Mouse (Mus musculus): Measurements from ENCODE around the gene Gpr4. TPM values are rescaled to one million over a fixed set of nuclear protein-coding genes. Genes with fewer than 3 reads are reported as not detected.

The Gpr4 gene
- total and polyA plus RNA-seq, 2 experiments from 2014 or later, result 2.2 to 5.9 TPM

- ATAC-seq (no peak), DNase-seq (no peak)
- 83% methylated on average over 3 of the region's 3 CpGs for WGBS
- Histone ChIP-seq H3K9ac (no peak overlapping the region), H3K4me2 (ENCODE audit: low read depth) (no peak overlapping the region), H3K4me3 (ENCODE audit: low read depth, low read length) (no peak overlapping the region), H3K9me3 (ENCODE audit: low read length) (no peaks in the 10 kb centered on the region), H3K36me3 (ENCODE audit: insufficient read depth) (no peaks in the 10 kb centered on the region), H3K27me3 (ENCODE audit: insufficient read depth, low read length) (no peaks in the 10 kb centered on the region), H3K27ac (ENCODE audit: low read depth, low read length) (no peak overlapping the region; the same call in 1 of the 2 replicates), H3K4me1 (ENCODE audit: insufficient read depth) (peaks cover 26% of the 10 kb centered on the region)
- TF ChIP-seq CTCF (IDR thresholded peaks at IDR 0.05; ENCODE audit: low read depth), result peak; percentile 49
Measured at GRCm38 (mm10) chr7:19166990-19167389, 45.3 kb upstream of the Gpr4 start.

- DNase-seq (peak; percentile 54), ATAC-seq (peak; percentile 6; the same call in 1 of the 2 replicates)
- Histone ChIP-seq H3K27ac (ENCODE audit: low read depth, low read length) (peak overlapping the region; percentile 94), H3K4me2 (ENCODE audit: low read depth) (0 out of 2 replicates have a peak overlapping the region, but pooled peaks have one; percentile 10), H3K4me3 (ENCODE audit: low read depth, low read length) (no peak overlapping the region), H3K36me3 (ENCODE audit: insufficient read depth) (no peaks in the 10 kb centered on the region), H3K9me3 (ENCODE audit: low read length) (no peaks in the 10 kb centered on the region), H3K27me3 (ENCODE audit: insufficient read depth, low read length) (no peaks in the 10 kb centered on the region), H3K4me1 (ENCODE audit: insufficient read depth) (peaks cover 33% of the 10 kb centered on the region), H3K9ac (peak overlapping the region; percentile 25; the same call in 1 of the 2 replicates)
- 42% methylated on average over 10 of the region's 10 CpGs for WGBS
- no peak for TF ChIP-seq CTCF (IDR thresholded peaks at IDR 0.05; ENCODE audit: low read depth)
Measured at GRCm38 (mm10) chr7:19169506-19169905, 42.8 kb upstream of the Gpr4 start.

GRCm38 (mm10) chr7:19170142-19170541 lies 42.2 kb upstream of the Gpr4 start:
- 27% methylated on average over 8 of the region's 8 CpGs for WGBS
- no peak overlapping the region for H3K4me3 ChIP-seq (ENCODE audit: low read depth, low read length)
- no peaks in the 10 kb centered on the region for H3K9me3 ChIP-seq (ENCODE audit: low read length)
- peak overlapping the region; percentile 94 for H3K27ac ChIP-seq (ENCODE audit: low read depth, low read length)
- no peaks in the 10 kb centered on the region for H3K36me3 ChIP-seq (ENCODE audit: insufficient read depth)
- H3K4me2 ChIP-seq (ENCODE audit: low read depth), result 0 out of 2 replicates have a peak overlapping the region, but pooled peaks have one; percentile 10
- peak; percentile 93 for ATAC-seq
- peak; percentile 93 for DNase-seq
- H3K9ac ChIP-seq, result peak overlapping the region; percentile 25; the same call in 1 of the 2 replicates
- no peaks in the 10 kb centered on the region for H3K27me3 ChIP-seq (ENCODE audit: insufficient read depth, low read length)
- no peak for TF ChIP-seq CTCF (IDR thresholded peaks at IDR 0.05; ENCODE audit: low read depth)
- peaks cover 33% of the 10 kb centered on the region for H3K4me1 ChIP-seq (ENCODE audit: insufficient read depth)

- Histone ChIP-seq H3K9ac (0 out of 2 replicates have a peak overlapping the region, but pooled peaks have one; percentile 4), H3K36me3 (ENCODE audit: insufficient read depth) (no peaks in the 10 kb centered on the region), H3K4me1 (ENCODE audit: insufficient read depth) (peaks cover 26% of the 10 kb centered on the region), H3K4me2 (ENCODE audit: low read depth) (peak overlapping the region; percentile 45; the same call in 1 of the 2 replicates), H3K9me3 (ENCODE audit: low read length) (no peaks in the 10 kb centered on the region), H3K4me3 (ENCODE audit: low read depth, low read length) (no peak overlapping the region), H3K27ac (ENCODE audit: low read depth, low read length) (peak overlapping the region; percentile 87), H3K27me3 (ENCODE audit: insufficient read depth, low read length) (no peaks in the 10 kb centered on the region)
- DNase-seq (no peak), ATAC-seq (no peak)
- no peak for TF ChIP-seq CTCF (IDR thresholded peaks at IDR 0.05; ENCODE audit: low read depth)
- WGBS, result 44% methylated on average over 8 of the region's 8 CpGs
Measured at GRCm38 (mm10) chr7:19171831-19172230, 40.5 kb upstream of the Gpr4 start.

- WGBS, result 4% methylated on average over 17 of the region's 17 CpGs
- peak; percentile 91 for TF ChIP-seq CTCF (IDR thresholded peaks at IDR 0.05; ENCODE audit: low read depth)
- H3K27me3 ChIP-seq (ENCODE audit: insufficient read depth, low read length), result peaks cover under 1% of the 10 kb centered on the region; the same call in 1 of the 2 replicates
- H3K9me3 ChIP-seq (ENCODE audit: low read length), result no peaks in the 10 kb centered on the region
- ATAC-seq, result no peak
- H3K9ac ChIP-seq, result 0 out of 2 replicates have a peak overlapping the region, but pooled peaks have one; percentile 14
- peak overlapping the region; percentile 17; the same call in 1 of the 2 replicates for H3K4me3 ChIP-seq (ENCODE audit: low read depth, low read length)
- H3K36me3 ChIP-seq (ENCODE audit: insufficient read depth), result no peaks in the 10 kb centered on the region
- DNase-seq, result peak; percentile 92
- H3K4me2 ChIP-seq (ENCODE audit: low read depth), result peak overlapping the region; percentile 45
- H3K27ac ChIP-seq (ENCODE audit: low read depth, low read length), result peak overlapping the region; percentile 87
- H3K4me1 ChIP-seq (ENCODE audit: insufficient read depth), result peaks cover 26% of the 10 kb centered on the region
Measured at GRCm38 (mm10) chr7:19172874-19173273, 39.5 kb upstream of the Gpr4 start.

- peak within 1 kb of the TSS; percentile 56 for H3K4me2 ChIP-seq (ENCODE audit: low read depth)
- peak; percentile 96 for ATAC-seq
- H3K9me3 ChIP-seq (ENCODE audit: low read length), result no peaks in the 10 kb centered on the region
- peak; percentile 94 for DNase-seq
- TF ChIP-seq CTCF (IDR thresholded peaks at IDR 0.05; ENCODE audit: low read depth), result no peak
- H3K9ac ChIP-seq, result peak within 1 kb of the TSS; percentile 81
- H3K4me3 ChIP-seq (ENCODE audit: low read depth, low read length), result peak within 1 kb of the TSS; percentile 70
- H3K4me1 ChIP-seq (ENCODE audit: insufficient read depth), result peaks cover 18% of the 10 kb centered on the region
- peak within 1 kb of the TSS; percentile 81 for H3K27ac ChIP-seq (ENCODE audit: low read depth, low read length)
- 2% methylated on average over 30 of the region's 30 CpGs for WGBS
- 0 out of 2 replicates have a peak, but pooled peaks cover 5% of the 10 kb centered on the region for H3K36me3 ChIP-seq (ENCODE audit: insufficient read depth)
- peaks cover 5% of the 10 kb centered on the region; the same call in 1 of the 2 replicates for H3K27me3 ChIP-seq (ENCODE audit: insufficient read depth, low read length)
Measured at GRCm38 (mm10) chr7:19175708-19176515, 36.4 kb upstream of the Gpr4 start, which contains the start of gene Eml2. Gene Eml2 (plus strand): TSS chr7:19176421.
